Mouse (Mus musculus): ENCODE measurements around the gene Gabrd.

DNA sequence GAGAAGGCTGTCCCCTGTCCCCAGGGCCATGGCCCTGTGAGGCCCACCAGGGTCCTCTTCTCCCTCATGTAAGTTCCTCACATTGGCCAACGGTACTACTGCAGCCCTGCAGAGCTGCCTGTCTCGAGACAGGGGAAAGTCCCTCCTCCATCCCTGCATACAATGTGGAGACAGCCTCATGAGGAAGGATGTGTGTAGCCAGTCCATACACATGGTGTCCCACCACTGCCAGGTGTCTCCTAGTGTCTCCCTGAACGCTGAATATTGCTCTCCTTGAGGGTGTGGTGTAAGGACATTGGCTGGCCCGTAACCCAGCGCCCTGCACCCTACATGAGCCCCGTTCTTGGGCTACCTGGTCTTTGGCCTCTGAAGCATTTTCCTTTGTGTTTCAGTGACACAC, 28.4 kb upstream of the Gabrd start:
- TF ChIP-seq CTCF (IDR thresholded peaks at IDR 0.05) (no peak), EP300 (IDR thresholded peaks at IDR 0.05) (no peak)
